Mouse (Mus musculus) embryonic facial prominence, embryonic 14.5 days (tissue): ENCODE results near the gene Bmpr1a. TPM values are rescaled to one million over a fixed set of nuclear protein-coding genes. Genes with fewer than 3 reads are reported as not detected.

Experiments
- ATAC-seq: fragments of 200-750 bp; cut with Nextera tagmentation; 2 replicates; pipeline ENCODE4 v1.8.0; 2017; ENCODE audit warnings: low read depth, moderate number of reproducible peaks, moderate TSS enrichment
- DNase-seq: peaks from one replicate; pipeline ENCODE4 v3.0.0-alpha.2; 2015; ENCODE audit warnings: low spot score
- H3K27ac ChIP-seq: fragments of 300-500 bp; sonication (generic); replicated peaks from 2 replicates; pipeline ENCODE4 v1.5.1; 2014; ENCODE audit warnings: low read depth, mild to moderate bottlenecking, low read length, moderate library complexity
- H3K27me3 ChIP-seq: fragments of 300-500 bp; sonication (generic); replicated peaks from 2 replicates; pipeline ENCODE4 v1.6.1; 2014; ENCODE audit warnings: low read length; ENCODE audit not compliant: control insufficient read depth, insufficient read depth
- H3K36me3 ChIP-seq: fragments of 300-500 bp; sonication (generic); 2 replicates; pipeline ENCODE4 v1.6.1; 2014; ENCODE audit warnings: low read length, mixed read lengths; ENCODE audit not compliant: control insufficient read depth, insufficient read depth
- H3K4me1 ChIP-seq: fragments of 300-500 bp; sonication (generic); 2 replicates; pipeline ENCODE4 v1.6.1; 2014; ENCODE audit warnings: antibody characterized with exemption, low read length; ENCODE audit not compliant: control insufficient read depth, insufficient read depth
- H3K4me2 ChIP-seq: fragments of 300-500 bp; sonication (generic); 2 replicates; pipeline ENCODE4 v1.6.1; 2014; ENCODE audit warnings: low read depth, mild to moderate bottlenecking, low read length, moderate library complexity, mixed read lengths
- H3K4me3 ChIP-seq: fragments of 300-500 bp; sonication (generic); 2 replicates; pipeline ENCODE4 v1.5.1; 2014; ENCODE audit warnings: low read depth, mild to moderate bottlenecking, low read length
- H3K9ac ChIP-seq: fragments of 300-500 bp; sonication (generic); 2 replicates; pipeline ENCODE4 v1.6.1; 2014; ENCODE audit warnings: low read depth, mild to moderate bottlenecking, low read length, moderate library complexity, mixed read lengths
- H3K9me3 ChIP-seq: fragments of 300-500 bp; sonication (generic); 2 replicates; pipeline ENCODE4 v1.6.1; 2016; ENCODE audit warnings: low read length; ENCODE audit not compliant: control insufficient read depth
- WGBS: fragments of 180-500 bp; shearing (Covaris S2); extraction: QIAGEN DNeasy Blood & Tissue Kit; methylation state at CpG from one replicate; pipeline ENCODE4 v1.1.7; 2014; 5-methylcytosine and 5-hydroxymethylcytosine counted together
- polyA plus RNA-seq: library from polyadenylated mRNA; unstranded; fragments of >200 nt; fragmentation: Nextera tagmentation; extraction: Ambion mirVana; gene quantifications from 2 replicates; pipeline ENCODE4 v1.2.1, GENCODE M21; 2014

Gene Bmpr1a
- polyA plus RNA-seq, 1 experiment from 2014 or later = 65.0 TPM

GRCm38 (mm10) chr14:34515860-34516259, 12.7 kb upstream of the Bmpr1a start:
- no peak overlapping the region for H3K27ac ChIP-seq
- DNase-seq = no peak
- ATAC-seq = no peak
- H3K4me1 ChIP-seq = no peaks in the 10 kb centered on the region
- H3K4me2 ChIP-seq = no peak overlapping the region
- no peak overlapping the region for H3K9ac ChIP-seq
- H3K9me3 ChIP-seq = no peaks in the 10 kb centered on the region
- 88% methylated on average over 5 of the region's 5 CpGs for WGBS
- H3K27me3 ChIP-seq = no peaks in the 10 kb centered on the region
- no peak overlapping the region for H3K4me3 ChIP-seq
- H3K36me3 ChIP-seq = no peaks in the 10 kb centered on the region

GRCm38 (mm10) chr14:34514120-34514519, 11.0 kb upstream of the Bmpr1a start:
- H3K4me3 ChIP-seq = no peak overlapping the region
- no peaks in the 10 kb centered on the region for H3K36me3 ChIP-seq
- no peak for ATAC-seq
- no peaks in the 10 kb centered on the region for H3K4me1 ChIP-seq
- 37% methylated on average over 6 of the region's 6 CpGs for WGBS
- H3K27ac ChIP-seq = no peak overlapping the region
- no peaks in the 10 kb centered on the region for H3K27me3 ChIP-seq
- H3K9me3 ChIP-seq = no peaks in the 10 kb centered on the region
- no peak overlapping the region for H3K4me2 ChIP-seq
- no peak for DNase-seq
- H3K9ac ChIP-seq = no peak overlapping the region

GRCm38 (mm10) chr14:34512602-34513001, 9.5 kb upstream of the Bmpr1a start:
- H3K4me3 ChIP-seq = no peak overlapping the region
- no peak overlapping the region for H3K4me2 ChIP-seq
- H3K27me3 ChIP-seq = no peaks in the 10 kb centered on the region
- ATAC-seq = no peak
- no peaks in the 10 kb centered on the region for H3K36me3 ChIP-seq
- no peak overlapping the region for H3K9ac ChIP-seq
- H3K9me3 ChIP-seq = no peaks in the 10 kb centered on the region
- peaks cover 11% of the 10 kb centered on the region for H3K4me1 ChIP-seq
- 79% methylated on average over 4 of the region's 4 CpGs for WGBS
- H3K27ac ChIP-seq = no peak overlapping the region
- no peak for DNase-seq

- no peak for ATAC-seq
- Histone ChIP-seq H3K27me3 (no peaks in the 10 kb centered on the region), H3K4me3 (no peak overlapping the region), H3K9ac (no peak overlapping the region), H3K27ac (no peak overlapping the region), H3K4me2 (no peak overlapping the region), H3K36me3 (no peaks in the 10 kb centered on the region), H3K4me1 (peaks cover 11% of the 10 kb centered on the region), H3K9me3 (no peaks in the 10 kb centered on the region)
- WGBS = 67% methylated on average over 11 of the region's 11 CpGs
- peak; percentile 32 for DNase-seq
Measured at GRCm38 (mm10) chr14:34511901-34512300, 8.8 kb upstream of the Bmpr1a start.

- peak; percentile 19; the same call in 1 of the 2 replicates for ATAC-seq
- Histone ChIP-seq H3K4me2 (no peak overlapping the region), H3K9ac (no peak overlapping the region)
Measured at GRCm38 (mm10) chr14:34508842-34509439, 5.8 kb upstream of the Bmpr1a start.

GRCm38 (mm10) chr14:34508187-34508840, 5.2 kb upstream of the Bmpr1a start:
- Histone ChIP-seq H3K4me2 (no peak overlapping the region), H3K9ac (no peak overlapping the region), H3K9me3 (no peaks in the 10 kb centered on the region), H3K27ac (peak overlapping the region; percentile 28; the same call in 1 of the 2 replicates), H3K27me3 (no peaks in the 10 kb centered on the region), H3K4me1 (peaks cover 11% of the 10 kb centered on the region), H3K4me3 (no peak overlapping the region), H3K36me3 (no peaks in the 10 kb centered on the region)
- ATAC-seq = peak; percentile 45; the same call in 1 of the 2 replicates
- WGBS = 33% methylated on average over 4 of the region's 4 CpGs
- no peak for DNase-seq

More at GRCm38 (mm10) chr14:34508842-34509439, 5.8 kb upstream of the Bmpr1a start:
- Histone ChIP-seq H3K4me1 (peaks cover 11% of the 10 kb centered on the region), H3K36me3 (no peaks in the 10 kb centered on the region), H3K27ac (peak overlapping the region; percentile 28; the same call in 1 of the 2 replicates), H3K27me3 (no peaks in the 10 kb centered on the region), H3K4me3 (no peak overlapping the region), H3K9me3 (no peaks in the 10 kb centered on the region)
- WGBS = 36% methylated on average over 7 of the region's 7 CpGs
- DNase-seq = no peak

GRCm38 (mm10) chr14:34505309-34505708, 2.2 kb upstream of the Bmpr1a start:
- Histone ChIP-seq H3K27me3 (no peaks in the 10 kb centered on the region), H3K4me2 (no peak overlapping the region), H3K9ac (no peak overlapping the region), H3K9me3 (no peaks in the 10 kb centered on the region), H3K4me1 (peaks cover 12% of the 10 kb centered on the region), H3K27ac (no peak overlapping the region), H3K36me3 (no peaks in the 10 kb centered on the region), H3K4me3 (no peak overlapping the region)
- ATAC-seq (no peak), DNase-seq (no peak)
- WGBS = 79% methylated on average over 7 of the region's 7 CpGs

- no peak overlapping the region for H3K27ac ChIP-seq
- no peak overlapping the region for H3K9ac ChIP-seq
- no peak for DNase-seq
- no peak overlapping the region for H3K4me3 ChIP-seq
- WGBS = 74% methylated on average over 5 of the region's 5 CpGs
- no peaks in the 10 kb centered on the region for H3K9me3 ChIP-seq
- H3K36me3 ChIP-seq = no peaks in the 10 kb centered on the region
- ATAC-seq = no peak
- no peaks in the 10 kb centered on the region for H3K27me3 ChIP-seq
- H3K4me1 ChIP-seq = peaks cover 22% of the 10 kb centered on the region
- H3K4me2 ChIP-seq = no peak overlapping the region
Measured at GRCm38 (mm10) chr14:34504377-34504776, 1.2 kb upstream of the Bmpr1a start.

GRCm38 (mm10) chr14:34503759-34504158, 618 bp upstream of the Bmpr1a start:
- WGBS = 40% methylated on average over 6 of the region's 6 CpGs
- no peaks in the 10 kb centered on the region for H3K27me3 ChIP-seq
- peak overlapping the region; percentile 100; the same call in 1 of the 2 replicates for H3K9ac ChIP-seq
- peak overlapping the region; percentile 98 for H3K4me3 ChIP-seq
- no peaks in the 10 kb centered on the region for H3K9me3 ChIP-seq
- DNase-seq (no peak), ATAC-seq (no peak)
- H3K36me3 ChIP-seq = no peaks in the 10 kb centered on the region
- H3K27ac ChIP-seq = peak overlapping the region; percentile 99
- H3K4me1 ChIP-seq = peaks cover 25% of the 10 kb centered on the region
- H3K4me2 ChIP-seq = peak overlapping the region; percentile 65
